Mouse (Mus musculus) heart, embryonic 10.5 days (tissue): ENCODE results near the gene Ubap1l. TPM values are rescaled to one million over a fixed set of nuclear protein-coding genes. Genes with fewer than 3 reads are reported as not detected.
"Not testable (repeated sequence)": the region's sequence is repeated elsewhere in the genome, so short reads cannot be mapped to it uniquely, and the experiment has no call there.

Source experiments
- DNase-seq: peaks from one replicate; pipeline ENCODE4 v3.0.0-alpha.2; 2017; ENCODE audit warnings: low spot score
- H3K27ac ChIP-seq: fragments of 300-500 bp; sonication (generic); 2 replicates; pipeline ENCODE4 v1.5.1; 2016; ENCODE audit warnings: mild to moderate bottlenecking
- H3K27me3 ChIP-seq: fragments of 300-500 bp; sonication (generic); 2 replicates; pipeline ENCODE4 v1.6.1; 2016; ENCODE audit warnings: mild to moderate bottlenecking; ENCODE audit not compliant: poor library complexity, insufficient read depth, severe bottlenecking
- H3K36me3 ChIP-seq: fragments of 300-500 bp; sonication (generic); 2 replicates; pipeline ENCODE4 v1.6.1; 2016; ENCODE audit warnings: mild to moderate bottlenecking, moderate library complexity
- H3K4me1 ChIP-seq: fragments of 300-500 bp; sonication (generic); 2 replicates; pipeline ENCODE4 v1.6.1; 2016; ENCODE audit warnings: mild to moderate bottlenecking
- H3K4me3 ChIP-seq: fragments of 300-500 bp; sonication (generic); 2 replicates; pipeline ENCODE4 v1.5.1; 2016; ENCODE audit warnings: mild to moderate bottlenecking, moderate library complexity
- H3K9me3 ChIP-seq: fragments of 300-500 bp; sonication (generic); 2 replicates; pipeline ENCODE4 v1.6.1; 2016; ENCODE audit warnings: mild to moderate bottlenecking, moderate library complexity
- WGBS: fragments of 180-500 bp; shearing (Covaris S2); methylation state at CpG from one replicate; pipeline ENCODE4 v1.1.7; 2016; 5-methylcytosine and 5-hydroxymethylcytosine counted together
- polyA plus RNA-seq: library from polyadenylated mRNA; unstranded; fragments of >200 nt; fragmentation: Nextera tagmentation; extraction: Ambion mirVana; gene quantifications from 2 replicates; pipeline ENCODE4 v1.2.1, GENCODE M21; 2016

Gene Ubap1l
- polyA plus RNA-seq, result 0.27 and 0.38 TPM in 2 replicates

- 88% methylated on average over 16 of the region's 16 CpGs for WGBS
- no peak within 1 kb of the TSS for H3K4me3 ChIP-seq
- peaks cover 23% of the 10 kb centered on the region for H3K4me1 ChIP-seq
- H3K27ac ChIP-seq, result no peak within 1 kb of the TSS
- no peaks in the 10 kb centered on the region for H3K27me3 ChIP-seq
- H3K9me3 ChIP-seq, result no peaks in the 10 kb centered on the region
- peak; percentile 53 for DNase-seq
- peaks cover 68% of the 10 kb centered on the region for H3K36me3 ChIP-seq
These were observed at the start of gene Ubap1l for GRCm38 (mm10) chr9:65360641-65361448. TSS of gene Ubap1l (plus strand) at chr9:65361041.

DNA sequence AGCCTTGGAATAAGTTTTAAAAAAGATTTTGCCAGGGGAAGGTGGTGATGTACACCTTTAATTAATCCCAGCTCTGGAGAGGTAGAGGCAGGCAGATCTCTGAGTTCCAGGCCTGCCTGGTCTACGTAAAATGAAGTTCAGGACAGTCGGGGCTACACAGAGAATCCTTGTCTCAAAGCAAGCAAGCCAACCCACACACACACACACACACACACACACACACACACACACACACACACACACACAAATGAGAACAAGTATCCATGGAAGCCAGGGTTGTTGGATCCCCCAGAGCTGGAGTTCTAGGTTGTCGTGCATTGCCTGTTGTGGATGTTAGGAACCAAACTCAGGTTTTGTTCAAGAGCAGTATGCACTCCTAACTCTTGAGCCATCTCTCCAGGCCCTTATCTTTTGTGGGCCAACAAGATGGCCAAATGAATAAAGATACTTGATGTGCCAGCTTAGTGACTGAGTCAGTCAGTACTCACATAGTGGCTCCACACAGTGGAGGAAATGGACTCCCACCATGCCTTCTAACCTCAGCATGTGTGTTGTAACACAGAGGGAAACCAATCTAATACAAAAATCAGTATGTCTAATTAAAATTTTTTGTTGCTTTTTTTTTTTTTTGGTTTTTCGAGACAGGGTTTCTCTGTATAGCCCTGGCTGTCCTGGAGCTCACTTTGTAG, 48.0 kb upstream of the Ubap1l start:
- Histone ChIP-seq H3K36me3 (peaks cover 61% of the 10 kb centered on the region), H3K27me3 (no peaks in the 10 kb centered on the region), H3K4me3 (no peak overlapping the region), H3K4me1 (no peaks in the 10 kb centered on the region), H3K9me3 (no peaks in the 10 kb centered on the region), H3K27ac (no peak overlapping the region)
- peak; percentile 76 for DNase-seq
- WGBS, result 92% methylated on average over 4 of the region's 4 CpGs

DNA sequence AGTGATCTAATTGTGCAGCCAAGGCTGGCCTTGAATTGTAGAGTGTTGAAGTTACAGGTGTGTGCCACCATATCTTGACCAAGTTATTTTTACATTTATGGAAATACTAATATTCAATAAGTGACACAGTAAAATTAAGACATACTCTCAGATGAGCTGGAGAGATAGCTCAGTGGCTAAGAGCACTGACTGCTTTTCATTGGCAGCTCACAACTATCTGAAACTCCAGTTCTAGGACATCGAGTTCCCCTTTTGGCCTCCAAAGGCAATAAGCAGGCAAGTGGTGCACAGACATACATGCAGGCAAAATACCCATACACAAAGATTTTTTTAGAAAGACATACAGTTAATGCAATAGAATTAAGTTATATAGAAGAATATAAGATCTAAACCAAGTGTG, 47.0 kb upstream of the Ubap1l start:
- 91% methylated on average over 1 of the region's 1 CpGs for WGBS
- Histone ChIP-seq H3K4me1 (no peaks in the 10 kb centered on the region), H3K9me3 (no peaks in the 10 kb centered on the region), H3K4me3 (no peak overlapping the region), H3K27ac (no peak overlapping the region), H3K27me3 (no peaks in the 10 kb centered on the region), H3K36me3 (peaks cover 60% of the 10 kb centered on the region)
- DNase-seq, result peak; percentile 33

DNA sequence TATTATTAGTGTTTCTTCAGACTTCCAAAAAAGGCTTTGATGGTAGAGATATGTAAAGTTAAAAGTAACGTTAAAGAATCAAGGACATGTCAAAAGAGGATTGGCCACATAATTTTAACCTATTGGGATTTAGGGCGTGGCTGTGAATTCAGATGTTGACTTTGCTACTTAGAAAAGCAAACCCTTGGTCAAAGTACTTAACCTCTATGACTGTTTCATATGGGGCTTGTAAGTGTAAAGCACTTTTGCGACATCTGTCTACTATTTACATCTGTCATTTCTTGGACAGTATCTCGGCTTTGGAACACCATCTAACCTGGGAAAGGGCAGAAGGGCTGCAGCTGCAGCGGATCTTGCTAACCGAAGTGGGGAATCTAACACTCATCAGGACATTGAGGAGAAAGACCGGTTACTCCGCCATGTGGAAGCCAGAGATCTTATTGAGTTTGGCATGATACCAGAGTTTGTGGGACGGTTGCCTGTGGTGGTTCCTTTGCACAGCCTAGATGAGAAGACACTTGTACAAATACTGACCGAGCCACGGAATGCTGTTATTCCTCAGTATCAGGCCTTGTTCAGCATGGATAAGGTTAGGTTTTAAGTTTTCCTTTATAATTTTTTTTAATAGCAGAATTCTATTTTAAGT, 38.5 kb upstream of the Ubap1l start:
- peaks cover 72% of the 10 kb centered on the region for H3K36me3 ChIP-seq
- H3K9me3 ChIP-seq, result no peaks in the 10 kb centered on the region
- H3K4me1 ChIP-seq, result no peaks in the 10 kb centered on the region
- H3K27me3 ChIP-seq, result no peaks in the 10 kb centered on the region
- 90% methylated on average over 11 of the region's 11 CpGs for WGBS
- DNase-seq, result no peak
- no peak overlapping the region for H3K4me3 ChIP-seq
- no peak overlapping the region for H3K27ac ChIP-seq

GRCm38 (mm10) chr9:65325971-65326370, 34.9 kb upstream of the Ubap1l start:
- Histone ChIP-seq H3K27me3 (no peaks in the 10 kb centered on the region), H3K4me3 (no peak overlapping the region), H3K9me3 (no peaks in the 10 kb centered on the region), H3K4me1 (no peaks in the 10 kb centered on the region), H3K36me3 (peaks cover 74% of the 10 kb centered on the region), H3K27ac (no peak overlapping the region)
- peak; percentile 27 for DNase-seq

DNA sequence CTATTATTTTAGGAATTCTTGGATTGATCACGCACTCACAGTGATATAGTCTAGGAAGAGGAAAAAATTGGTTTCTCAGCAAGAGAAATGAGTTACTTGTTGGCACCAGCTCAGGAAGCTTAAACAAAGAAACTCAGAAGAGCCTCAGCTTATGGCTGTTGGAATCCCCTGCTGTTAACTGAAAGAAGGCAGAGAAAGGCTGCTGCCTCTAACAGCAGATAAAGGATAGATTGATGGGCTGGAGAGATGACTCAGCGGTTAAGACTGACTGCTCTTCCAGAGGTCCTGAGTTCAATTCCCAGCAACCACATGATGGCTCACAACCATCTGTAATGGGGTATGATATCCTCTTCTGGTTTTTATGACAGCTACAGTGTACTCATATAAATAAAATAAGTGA, 33.5 kb upstream of the Ubap1l start:
- H3K4me1 ChIP-seq, result no peaks in the 10 kb centered on the region
- peaks cover 67% of the 10 kb centered on the region for H3K36me3 ChIP-seq
- DNase-seq, result no peak
- no peaks in the 10 kb centered on the region for H3K27me3 ChIP-seq
- 87% methylated on average over 2 of the region's 2 CpGs for WGBS
- no peak overlapping the region for H3K4me3 ChIP-seq
- H3K9me3 ChIP-seq, result no peaks in the 10 kb centered on the region
- no peak overlapping the region for H3K27ac ChIP-seq

DNA sequence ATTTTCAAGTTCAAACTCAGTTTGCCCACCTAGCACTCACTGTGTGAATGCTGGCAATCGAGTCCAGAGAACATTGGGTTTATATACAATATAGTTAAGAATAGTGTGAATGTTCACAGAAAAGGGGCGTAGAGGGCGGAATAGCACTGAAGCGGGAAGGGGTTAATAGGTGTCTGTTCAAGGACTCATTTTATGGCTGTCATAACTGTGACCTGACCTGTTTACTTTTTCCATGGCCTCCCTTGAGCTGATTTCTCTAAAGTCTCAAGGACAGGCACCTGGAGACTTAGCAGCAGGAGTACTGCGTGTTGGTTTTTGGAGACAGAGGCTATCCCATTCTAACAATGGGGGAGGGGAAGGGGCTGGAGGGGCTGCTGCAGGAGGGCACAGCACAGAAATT, 26.9 kb upstream of the Ubap1l start:
- no peak overlapping the region for H3K27ac ChIP-seq
- no peak overlapping the region for H3K4me3 ChIP-seq
- no peak for DNase-seq
- peaks cover 18% of the 10 kb centered on the region; the same call in 1 of the 2 replicates for H3K36me3 ChIP-seq
- no peaks in the 10 kb centered on the region for H3K9me3 ChIP-seq
- H3K27me3 ChIP-seq, result no peaks in the 10 kb centered on the region
- whole genome bisulfite sequencing, result 88% methylated on average over 5 of the region's 5 CpGs
- no peaks in the 10 kb centered on the region for H3K4me1 ChIP-seq

DNA sequence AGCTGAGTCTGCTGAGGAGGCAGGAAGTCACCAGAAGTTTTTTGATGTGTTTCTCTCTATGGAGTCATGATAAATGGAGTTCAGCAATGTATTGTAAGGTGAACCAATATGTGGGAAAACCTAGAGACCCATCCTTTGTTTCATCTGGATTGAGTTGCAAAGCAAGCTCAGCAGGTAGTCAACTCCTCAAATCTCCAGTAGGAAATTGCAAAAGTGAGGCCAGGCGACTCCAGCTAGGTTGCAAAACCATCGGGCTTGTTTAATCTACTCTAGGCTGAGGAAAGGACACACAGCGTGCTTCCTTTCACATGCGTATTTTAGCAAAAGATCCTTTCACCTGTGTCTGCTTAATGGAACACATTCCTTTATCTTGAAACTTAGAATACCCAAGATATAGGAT, 21.7 kb upstream of the Ubap1l start:
- WGBS, result 74% methylated on average over 4 of the region's 4 CpGs
- Histone ChIP-seq H3K27ac (no peak overlapping the region), H3K4me1 (no peaks in the 10 kb centered on the region), H3K27me3 (no peaks in the 10 kb centered on the region), H3K9me3 (0 out of 2 replicates have a peak, but pooled peaks cover 3% of the 10 kb centered on the region), H3K36me3 (no peaks in the 10 kb centered on the region), H3K4me3 (no peak overlapping the region)
- DNase-seq, result peak; percentile 66

- H3K4me1 ChIP-seq, result no peaks in the 10 kb centered on the region
- H3K4me3 ChIP-seq, result no peak overlapping the region
- DNase-seq, result no peak
- H3K9me3 ChIP-seq, result 0 out of 2 replicates have a peak, but pooled peaks cover 3% of the 10 kb centered on the region
- H3K36me3 ChIP-seq, result no peaks in the 10 kb centered on the region
- 86% methylated on average over 2 of the region's 2 CpGs for WGBS
- no peak overlapping the region for H3K27ac ChIP-seq
- H3K27me3 ChIP-seq, result no peaks in the 10 kb centered on the region
These were observed 20.4 kb upstream of the Ubap1l start for GRCm38 (mm10) chr9:65340414-65340813.

DNA sequence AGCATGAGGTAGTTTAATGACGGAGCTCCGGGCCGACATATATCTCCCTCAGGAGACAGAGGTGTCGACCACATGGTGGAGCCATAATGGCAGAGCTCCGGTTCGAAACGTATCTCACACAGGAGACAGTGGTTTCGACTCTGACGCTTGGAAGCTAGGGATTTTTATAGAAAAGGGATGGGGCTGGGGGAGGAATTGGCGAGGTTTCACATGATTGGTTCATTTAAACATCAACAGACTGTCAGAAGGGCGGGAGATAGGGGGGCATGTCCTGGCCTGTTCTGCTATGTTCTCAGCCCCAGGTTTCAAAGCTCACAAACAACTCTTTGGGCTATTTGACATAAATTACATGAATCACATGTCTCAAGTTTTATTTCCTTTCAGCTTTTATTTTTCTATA, 15.4 kb upstream of the Ubap1l start:
- H3K27ac ChIP-seq, result peak overlapping the region; percentile 96
- H3K27me3 ChIP-seq, H3K36me3 ChIP-seq, H3K9me3 ChIP-seq, DNase-seq: not testable (repeated sequence)
- peak overlapping the region; percentile 84 for H3K4me3 ChIP-seq
- WGBS, result 70% methylated on average over 11 of the region's 11 CpGs
- peaks cover 13% of the 10 kb centered on the region for H3K4me1 ChIP-seq

DNA sequence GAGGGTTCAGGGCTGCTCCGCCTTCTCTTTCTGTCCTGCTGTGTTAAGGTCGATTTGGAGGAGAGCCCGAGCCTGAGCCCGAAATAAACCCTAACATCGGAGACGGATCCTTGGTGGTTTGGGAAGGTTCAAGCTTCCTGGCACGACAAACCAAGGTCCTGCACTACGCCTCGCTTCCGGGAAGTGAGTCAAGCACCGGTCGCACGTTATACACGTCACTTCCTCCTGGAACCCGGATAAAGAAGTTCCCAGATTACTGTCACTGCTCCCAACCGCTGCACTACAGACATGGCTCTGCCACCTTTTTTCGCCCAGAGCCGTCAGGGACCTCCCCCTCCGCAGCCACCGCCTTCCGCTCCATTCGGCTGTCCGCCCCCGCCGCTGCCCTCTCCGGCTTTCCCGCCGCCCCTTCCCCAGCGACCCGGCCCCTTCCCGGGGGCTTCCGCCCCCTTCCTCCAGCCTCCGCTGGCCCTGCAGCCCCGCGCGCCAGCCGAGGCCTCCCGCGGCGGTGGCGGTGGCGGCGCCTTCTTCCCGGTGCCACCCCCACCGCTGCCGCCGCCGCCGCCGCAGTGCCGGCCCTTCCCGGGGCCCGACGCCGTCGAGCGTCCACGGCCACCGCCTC, 14.9 kb upstream of the Ubap1l start, which contains the start of gene Pdcd7:
Gene Pdcd7, plus strand, starts transcription at position 251 of the 622 bp plus-strand sequence.
- Histone ChIP-seq H3K4me3 (peak within 1 kb of the TSS; percentile 84), H3K27ac (peak within 1 kb of the TSS; percentile 96), H3K36me3 (no peaks in the 10 kb centered on the region), H3K27me3 (no peaks in the 10 kb centered on the region), H3K9me3 (no peaks in the 10 kb centered on the region), H3K4me1 (peaks cover 13% of the 10 kb centered on the region)
- peak; percentile 97 for DNase-seq
- WGBS, result 1% methylated on average over 50 of the region's 59 CpGs

GRCm38 (mm10) chr9:65346476-65347111, 14.2 kb upstream of the Ubap1l start:
- peak; percentile 83 for DNase-seq
- WGBS, result under 1% methylated on average over 77 of the region's 77 CpGs

More at GRCm38 (mm10) chr9:65346476-65347111, 14.2 kb upstream of the Ubap1l start:
- Histone ChIP-seq H3K9me3 (no peaks in the 10 kb centered on the region), H3K27me3 (no peaks in the 10 kb centered on the region), H3K27ac (peak overlapping the region; percentile 96), H3K4me1 (peaks cover 13% of the 10 kb centered on the region), H3K36me3 (no peaks in the 10 kb centered on the region), H3K4me3 (peak overlapping the region; percentile 84)
